Mouse (Mus musculus) intestine, embryonic 15.5 days (tissue): ENCODE results near the gene Vasp. TPM values are rescaled to one million over a fixed set of nuclear protein-coding genes. Genes with fewer than 3 reads are reported as not detected.
A peak's percentile ranks its signal among the peaks of the same experiment; 100 is the strongest.

Experiments
- ATAC-seq: fragments of 200-750 bp; cut with Nextera tagmentation; 2 replicates; pipeline ENCODE4 v1.8.0; 2017; ENCODE audit warnings: moderate TSS enrichment, moderate library complexity
- H3K27ac ChIP-seq: fragments of 300-500 bp; sonication (generic); 2 replicates; pipeline ENCODE4 v1.5.1; 2015; ENCODE audit warnings: mild to moderate bottlenecking, inconsistent platforms
- H3K27me3 ChIP-seq: fragments of 300-500 bp; sonication (generic); replicated peaks from 2 replicates; pipeline ENCODE4 v1.6.1; 2015; ENCODE audit warnings: inconsistent platforms
- H3K36me3 ChIP-seq: fragments of 300-500 bp; sonication (generic); 2 replicates; pipeline ENCODE4 v1.6.1; 2015; ENCODE audit warnings: inconsistent platforms
- H3K4me1 ChIP-seq: fragments of 300-500 bp; sonication (generic); replicated peaks from 2 replicates; pipeline ENCODE4 v1.6.1; 2015; ENCODE audit warnings: inconsistent platforms
- H3K4me2 ChIP-seq: fragments of 300-500 bp; sonication (generic); replicated peaks from 2 replicates; pipeline ENCODE4 v1.6.1; 2015; ENCODE audit warnings: mild to moderate bottlenecking, inconsistent platforms
- H3K4me3 ChIP-seq: fragments of 300-500 bp; sonication (generic); replicated peaks from 2 replicates; pipeline ENCODE4 v1.5.1; 2015; ENCODE audit warnings: inconsistent platforms
- H3K9ac ChIP-seq: fragments of 300-500 bp; sonication (generic); 2 replicates; pipeline ENCODE4 v1.6.1; 2015; ENCODE audit warnings: inconsistent platforms
- H3K9me3 ChIP-seq: fragments of 300-500 bp; sonication (generic); 2 replicates; pipeline ENCODE4 v1.6.1; 2016; ENCODE audit warnings: inconsistent platforms
- whole genome bisulfite sequencing: fragments of 180-500 bp; shearing (Covaris S2); methylation state at CpG from one replicate; pipeline ENCODE4 v1.1.7; 2015; 5-methylcytosine and 5-hydroxymethylcytosine counted together
- polyA plus RNA-seq: library from polyadenylated mRNA; unstranded; fragments of >200 nt; fragmentation: Nextera tagmentation; extraction: Ambion mirVana; gene quantifications from 2 replicates; pipeline ENCODE4 v1.2.1, GENCODE M21; 2015

Vasp gene
- polyA plus RNA-seq, 1 experiment from 2014 or later, result 114 TPM

DNA sequence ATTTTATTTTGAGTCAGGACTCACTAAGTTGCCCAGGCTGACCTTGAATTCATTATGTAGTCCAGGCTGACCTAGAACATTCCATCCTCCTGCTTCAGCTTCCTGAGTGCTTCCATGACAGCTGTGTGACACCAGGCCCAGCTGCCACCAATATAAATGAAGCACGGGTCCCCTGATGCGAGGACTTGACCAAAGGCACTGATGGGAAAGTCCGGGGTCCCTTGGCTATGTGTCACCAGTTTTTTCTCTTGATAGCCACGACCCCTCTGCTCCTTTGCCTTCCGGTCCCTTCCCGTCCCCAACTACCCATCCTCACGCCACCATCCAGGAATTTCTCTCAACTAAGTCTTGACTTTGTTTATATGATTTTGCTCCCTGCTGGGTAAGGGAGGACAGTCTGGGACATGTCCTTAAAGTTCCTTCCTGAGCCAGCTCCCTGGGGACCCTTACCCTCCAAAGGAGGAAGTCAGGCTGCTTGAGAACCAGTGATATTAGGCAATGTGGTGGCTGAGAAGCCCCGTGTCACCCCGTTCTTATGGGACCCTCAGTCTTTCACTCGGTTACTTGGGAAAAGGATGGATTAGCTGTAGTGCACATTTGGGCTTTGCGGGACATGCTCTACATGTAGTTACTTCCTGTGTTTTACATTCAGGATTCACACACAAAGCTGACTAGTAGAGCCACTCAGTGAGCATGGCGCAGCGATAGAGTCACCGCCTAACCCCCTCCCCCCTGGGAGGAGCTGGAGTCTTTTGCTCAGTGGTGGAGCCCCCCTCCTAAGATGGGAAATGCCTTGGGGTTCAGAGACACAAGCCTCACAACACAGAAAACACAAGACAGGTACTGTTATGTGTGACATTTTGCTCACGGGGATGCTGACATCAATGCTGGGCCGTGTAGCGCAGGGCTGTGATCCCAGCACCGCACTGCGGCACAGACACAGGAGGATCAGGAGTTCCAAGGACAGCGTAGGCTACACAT is 44.5 kb downstream of the Vasp start:
- Histone ChIP-seq H3K27ac (peak overlapping the region; percentile 99), H3K4me1 (peaks cover 25% of the 10 kb centered on the region), H3K9ac (peak overlapping the region; percentile 46), H3K9me3 (no peaks in the 10 kb centered on the region), H3K4me3 (peak overlapping the region; percentile 68), H3K27me3 (no peaks in the 10 kb centered on the region), H3K4me2 (peak overlapping the region; percentile 69), H3K36me3 (0 out of 2 replicates have a peak, but pooled peaks cover 4% of the 10 kb centered on the region)
- peak; percentile 27 for ATAC-seq
- 12% methylated on average over 20 of the region's 20 CpGs for WGBS

DNA sequence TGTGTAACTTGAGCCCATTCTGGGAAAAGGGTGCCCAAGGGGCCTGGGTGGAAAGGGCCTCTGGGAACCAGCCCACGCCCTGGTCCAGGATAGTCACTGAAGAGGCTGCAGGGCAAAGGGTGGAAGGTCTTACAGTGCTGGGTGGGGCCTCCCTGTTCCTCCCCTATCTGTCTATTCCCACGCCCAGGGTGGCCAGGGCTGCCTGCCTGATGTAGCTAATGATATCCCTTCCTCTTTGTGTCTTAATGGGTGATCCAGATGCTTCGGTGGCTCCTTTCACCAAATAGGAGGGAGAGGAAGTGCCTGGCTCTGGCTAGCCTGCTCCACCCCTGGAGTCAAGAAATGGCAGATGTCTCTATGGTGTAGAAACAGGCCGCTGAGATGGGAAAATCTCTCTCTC is 46.7 kb downstream of the Vasp start:
- no peak overlapping the region for H3K4me3 ChIP-seq
- H3K27ac ChIP-seq, result no peak overlapping the region
- H3K36me3 ChIP-seq, result 0 out of 2 replicates have a peak, but pooled peaks cover 4% of the 10 kb centered on the region
- peaks cover 17% of the 10 kb centered on the region for H3K4me1 ChIP-seq
- ATAC-seq, result no peak
- no peak overlapping the region for H3K9ac ChIP-seq
- 77% methylated on average over 4 of the region's 4 CpGs for WGBS
- H3K4me2 ChIP-seq, result no peak overlapping the region
- H3K9me3 ChIP-seq, result no peaks in the 10 kb centered on the region
- no peaks in the 10 kb centered on the region for H3K27me3 ChIP-seq

DNA sequence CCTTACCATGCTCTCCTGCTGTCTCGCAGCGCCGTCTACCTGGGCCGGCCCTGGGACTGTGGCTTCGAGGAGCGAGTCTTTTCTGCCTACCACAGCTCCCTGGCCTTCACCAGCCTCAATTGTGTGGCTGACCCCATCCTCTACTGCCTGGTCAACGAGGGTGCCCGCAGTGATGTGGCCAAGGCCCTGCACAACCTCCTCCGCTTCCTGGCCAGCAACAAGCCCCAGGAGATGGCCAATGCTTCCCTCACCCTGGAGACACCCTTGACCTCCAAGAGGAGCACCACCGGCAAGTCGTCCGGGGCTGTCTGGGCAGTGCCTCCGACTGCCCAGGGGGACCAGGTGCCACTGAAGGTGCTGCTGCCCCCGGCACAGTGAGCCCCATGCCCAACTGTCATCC is 48.7 kb downstream of the Vasp start:
- H3K36me3 ChIP-seq, result 0 out of 2 replicates have a peak, but pooled peaks cover 4% of the 10 kb centered on the region
- H3K4me3 ChIP-seq, result no peak overlapping the region
- H3K4me1 ChIP-seq, result peaks cover 10% of the 10 kb centered on the region
- WGBS, result 88% methylated on average over 14 of the region's 14 CpGs
- H3K27ac ChIP-seq, result no peak overlapping the region
- H3K9me3 ChIP-seq, result no peaks in the 10 kb centered on the region
- no peak overlapping the region for H3K9ac ChIP-seq
- no peaks in the 10 kb centered on the region for H3K27me3 ChIP-seq
- H3K4me2 ChIP-seq, result no peak overlapping the region
- no peak for ATAC-seq

DNA sequence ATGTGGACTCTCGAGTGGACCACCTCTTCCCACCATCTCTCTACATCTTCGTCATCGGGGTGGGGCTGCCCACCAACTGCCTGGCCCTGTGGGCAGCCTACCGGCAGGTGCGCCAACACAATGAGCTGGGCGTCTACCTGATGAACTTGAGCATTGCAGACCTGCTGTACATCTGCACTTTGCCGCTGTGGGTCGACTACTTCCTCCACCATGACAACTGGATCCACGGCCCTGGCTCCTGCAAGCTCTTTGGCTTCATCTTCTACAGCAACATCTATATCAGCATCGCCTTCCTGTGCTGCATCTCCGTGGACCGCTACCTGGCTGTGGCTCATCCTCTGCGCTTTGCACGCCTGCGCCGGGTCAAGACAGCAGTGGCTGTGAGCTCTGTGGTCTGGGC is 49.4 kb downstream of the Vasp start:
- Histone ChIP-seq H3K27ac (no peak overlapping the region), H3K4me2 (no peak overlapping the region), H3K9me3 (no peaks in the 10 kb centered on the region), H3K4me3 (no peak overlapping the region), H3K9ac (no peak overlapping the region), H3K27me3 (no peaks in the 10 kb centered on the region), H3K36me3 (0 out of 2 replicates have a peak, but pooled peaks cover 4% of the 10 kb centered on the region), H3K4me1 (peaks cover 9% of the 10 kb centered on the region)
- WGBS, result 92% methylated on average over 16 of the region's 16 CpGs
- no peak for ATAC-seq

DNA sequence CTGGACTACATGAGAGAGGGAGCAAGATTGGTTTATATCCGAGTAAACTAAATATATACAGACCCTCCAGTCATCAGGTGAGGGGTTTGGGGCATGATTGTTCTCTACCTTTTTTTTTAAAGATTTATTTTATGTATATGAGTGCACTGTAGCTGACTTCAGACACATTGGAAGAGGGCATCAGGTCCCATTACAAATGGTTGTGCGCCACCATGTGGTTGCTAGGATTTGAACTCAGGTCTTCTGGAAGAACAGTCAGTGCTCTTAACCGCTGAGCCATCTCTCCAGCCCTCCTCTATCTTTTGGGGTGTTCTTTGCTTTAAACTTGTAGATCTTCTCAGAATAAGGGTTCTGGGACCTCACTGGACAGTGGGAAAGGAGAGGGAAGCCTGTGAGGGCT is 51.6 kb downstream of the Vasp start:
- H3K9ac ChIP-seq, result no peak overlapping the region
- H3K27ac ChIP-seq, result no peak overlapping the region
- no peak overlapping the region for H3K4me2 ChIP-seq
- no peaks in the 10 kb centered on the region for H3K27me3 ChIP-seq
- no peaks in the 10 kb centered on the region for H3K36me3 ChIP-seq
- H3K9me3 ChIP-seq, result no peaks in the 10 kb centered on the region
- H3K4me3 ChIP-seq, result no peak overlapping the region
- 60% methylated on average over 3 of the region's 3 CpGs for WGBS
- ATAC-seq, result no peak
- H3K4me1 ChIP-seq, result peaks cover 3% of the 10 kb centered on the region; the same call in 1 of the 2 replicates

DNA sequence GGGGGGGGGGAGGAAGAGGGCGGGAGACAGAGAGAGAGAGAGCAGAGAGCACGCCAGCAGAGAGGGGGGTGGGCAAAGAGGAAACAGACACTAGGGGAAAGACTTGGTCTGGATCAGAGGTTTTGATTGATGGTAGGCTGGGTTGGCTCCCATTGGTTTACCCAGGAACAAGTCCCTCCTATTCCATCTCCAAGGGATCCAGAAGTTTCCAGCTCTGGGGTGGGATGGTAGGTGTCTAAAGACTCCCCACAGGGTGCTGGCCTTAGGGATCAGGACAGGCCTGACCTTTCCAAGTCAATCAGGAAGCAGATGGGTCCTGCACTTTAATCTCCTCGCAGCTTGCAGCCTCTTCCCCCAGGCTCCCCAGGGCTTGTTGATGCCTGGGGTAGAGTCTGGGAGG is 53.7 kb downstream of the Vasp start:
- no peak overlapping the region for H3K27ac ChIP-seq
- H3K36me3 ChIP-seq, result no peaks in the 10 kb centered on the region
- no peak overlapping the region for H3K9ac ChIP-seq
- H3K27me3 ChIP-seq, result no peaks in the 10 kb centered on the region
- no peak overlapping the region for H3K4me3 ChIP-seq
- H3K4me1 ChIP-seq, result no peaks in the 10 kb centered on the region
- ATAC-seq, result no peak; the same call in 1 of the 2 replicates
- no peaks in the 10 kb centered on the region for H3K9me3 ChIP-seq
- 5% methylated on average over 3 of the region's 3 CpGs for WGBS
- H3K4me2 ChIP-seq, result no peak overlapping the region

DNA sequence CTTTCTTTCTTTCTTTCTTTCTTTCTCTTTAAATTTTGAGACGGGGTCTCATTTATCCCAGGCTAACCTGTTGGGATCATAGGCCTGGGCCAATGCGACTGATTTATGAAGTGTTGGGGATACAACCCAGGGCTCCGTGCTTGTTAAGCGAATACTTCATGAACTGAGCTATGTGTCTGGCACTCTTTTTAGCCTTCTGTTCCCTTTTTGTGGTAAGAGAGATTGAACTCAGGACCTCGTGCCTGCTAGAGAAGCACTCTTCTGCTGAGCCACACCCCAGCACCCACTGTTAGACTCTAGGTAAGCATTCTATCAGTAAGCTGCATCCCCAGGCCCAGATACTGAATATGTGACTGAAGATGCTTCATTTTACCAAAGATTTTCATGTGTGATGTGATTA is 54.1 kb downstream of the Vasp start:
- WGBS, result 53% methylated on average over 5 of the region's 5 CpGs
- Histone ChIP-seq H3K36me3 (no peaks in the 10 kb centered on the region), H3K9me3 (no peaks in the 10 kb centered on the region), H3K4me2 (no peak overlapping the region), H3K27me3 (no peaks in the 10 kb centered on the region), H3K27ac (no peak overlapping the region), H3K4me3 (no peak overlapping the region), H3K4me1 (peaks cover under 1% of the 10 kb centered on the region; the same call in 1 of the 2 replicates), H3K9ac (no peak overlapping the region)
- no peak for ATAC-seq

DNA sequence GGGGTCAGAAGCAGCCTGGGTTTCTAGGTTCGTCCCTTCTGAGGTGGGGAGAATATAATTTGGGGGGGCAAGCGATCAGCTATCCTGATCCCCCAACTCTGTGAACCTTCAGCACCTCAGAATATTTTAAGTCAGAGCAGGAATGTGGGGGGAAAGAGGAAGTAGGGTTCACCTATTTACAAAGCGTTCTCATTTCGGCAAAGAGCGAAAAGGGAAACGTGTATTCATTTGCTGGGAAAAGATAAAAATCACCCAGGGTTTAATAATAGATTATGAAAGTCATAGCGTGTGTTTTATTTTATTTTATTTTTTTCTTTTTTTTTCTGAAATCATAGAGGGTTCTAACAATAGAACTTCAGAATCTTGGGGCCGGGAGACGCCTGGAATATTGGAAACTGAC is 56.7 kb downstream of the Vasp start:
- H3K4me3 ChIP-seq, result no peak overlapping the region
- 63% methylated on average over 9 of the region's 9 CpGs for WGBS
- H3K9ac ChIP-seq, result no peak overlapping the region
- no peak overlapping the region for H3K27ac ChIP-seq
- peaks cover 7% of the 10 kb centered on the region; the same call in 1 of the 2 replicates for H3K4me1 ChIP-seq
- no peaks in the 10 kb centered on the region for H3K36me3 ChIP-seq
- no peaks in the 10 kb centered on the region for H3K9me3 ChIP-seq
- ATAC-seq, result no peak
- H3K4me2 ChIP-seq, result no peak overlapping the region
- no peaks in the 10 kb centered on the region for H3K27me3 ChIP-seq

DNA sequence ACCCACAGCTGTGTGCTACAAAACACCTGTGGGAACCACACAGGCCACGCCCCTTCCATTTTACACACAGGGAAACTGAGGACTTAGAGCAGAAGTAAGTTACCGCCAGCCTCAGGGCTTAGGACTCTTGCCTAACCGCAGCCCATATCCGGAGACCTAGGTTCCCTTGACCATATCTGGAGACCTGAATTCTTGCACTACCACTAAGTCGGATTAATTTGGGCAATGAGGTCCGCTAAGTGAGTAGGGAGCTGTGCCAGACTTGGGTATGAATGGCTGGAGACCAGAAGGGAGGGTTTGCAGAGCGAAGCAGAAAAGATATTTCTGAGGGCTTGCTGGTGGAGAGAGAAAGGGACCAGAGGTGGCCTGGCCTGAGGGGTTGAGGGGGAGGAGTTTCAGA is 57.2 kb downstream of the Vasp start:
- no peak overlapping the region for H3K4me2 ChIP-seq
- no peak for ATAC-seq
- H3K4me1 ChIP-seq, result peaks cover 7% of the 10 kb centered on the region; the same call in 1 of the 2 replicates
- H3K36me3 ChIP-seq, result no peaks in the 10 kb centered on the region
- H3K9me3 ChIP-seq, result no peaks in the 10 kb centered on the region
- H3K4me3 ChIP-seq, result no peak overlapping the region
- H3K27ac ChIP-seq, result no peak overlapping the region
- no peaks in the 10 kb centered on the region for H3K27me3 ChIP-seq
- no peak overlapping the region for H3K9ac ChIP-seq
- 63% methylated on average over 7 of the region's 7 CpGs for WGBS

DNA sequence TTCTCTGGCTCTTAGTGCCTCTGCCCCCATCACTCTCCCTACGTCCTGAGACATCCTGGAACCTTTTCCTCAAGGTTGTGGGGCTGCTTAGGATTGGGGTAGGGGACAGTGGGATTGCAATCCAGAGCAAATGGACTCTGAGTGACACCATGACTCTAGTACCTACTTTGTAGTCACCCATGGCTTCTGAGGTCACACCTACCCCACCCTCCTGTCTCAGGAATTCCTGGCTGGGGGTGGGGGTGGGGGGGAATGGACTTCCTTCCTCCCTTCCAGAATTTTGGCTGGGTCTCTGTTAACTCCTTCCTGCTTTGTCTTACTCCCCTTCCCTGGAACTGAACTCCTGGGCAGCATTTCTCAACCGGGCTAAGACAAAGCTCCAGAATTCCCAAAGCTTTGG is 58.2 kb downstream of the Vasp start:
- Histone ChIP-seq H3K36me3 (no peaks in the 10 kb centered on the region), H3K9ac (no peak overlapping the region), H3K4me1 (peaks cover 7% of the 10 kb centered on the region; the same call in 1 of the 2 replicates), H3K27me3 (no peaks in the 10 kb centered on the region), H3K4me3 (no peak overlapping the region), H3K4me2 (peak overlapping the region; percentile 92; the same call in 1 of the 2 replicates), H3K27ac (no peak overlapping the region), H3K9me3 (no peaks in the 10 kb centered on the region)
- ATAC-seq, result no peak
- 71% methylated on average over 2 of the region's 2 CpGs for WGBS

DNA sequence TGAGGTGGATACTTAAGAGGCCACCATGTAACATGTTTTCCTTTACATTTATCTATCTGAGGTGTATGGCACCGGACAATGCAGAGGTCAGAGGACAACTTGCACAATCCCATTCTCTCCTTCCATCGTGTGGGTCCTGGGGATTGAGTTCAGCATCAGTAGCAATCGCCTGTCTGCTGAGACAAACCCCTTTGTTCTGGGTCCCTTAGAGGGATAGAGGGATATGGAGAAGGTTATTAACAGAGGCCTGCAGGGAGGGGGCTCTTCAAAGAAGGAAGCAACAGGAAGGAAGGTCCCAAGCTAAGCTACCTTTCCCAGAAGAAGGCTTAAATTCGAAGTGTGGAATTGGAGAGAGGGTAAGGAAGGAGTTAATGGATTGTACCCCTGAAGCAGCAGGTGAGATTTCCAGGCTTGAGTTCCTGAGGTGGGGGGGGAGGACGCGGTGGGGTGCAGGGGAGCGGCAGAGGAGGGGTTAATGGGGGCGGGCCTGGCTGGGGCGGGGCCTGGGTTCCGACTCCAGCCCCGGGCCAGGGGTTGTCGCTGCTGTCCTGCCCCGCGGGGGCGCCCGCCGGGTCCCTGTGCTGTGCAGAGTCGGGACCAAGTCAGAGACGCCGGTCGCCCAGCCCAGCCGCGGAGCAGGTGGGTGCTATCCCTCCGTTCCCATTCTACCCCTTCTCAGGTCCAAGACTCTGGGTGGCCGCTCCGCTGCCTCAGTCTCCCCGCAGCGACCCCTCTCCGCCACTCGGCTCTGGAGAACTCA is 59.4 kb downstream of the Vasp start, which contains the start of gene Gpr4:
Gpr4 (plus strand) TSS at position 543 of the 760 bp plus-strand sequence.
- peak within 1 kb of the TSS; percentile 92 for H3K4me2 ChIP-seq
- no peaks in the 10 kb centered on the region for H3K9me3 ChIP-seq
- H3K9ac ChIP-seq, result peak within 1 kb of the TSS; percentile 44
- WGBS, result 2% methylated on average over 30 of the region's 30 CpGs
- H3K27ac ChIP-seq, result no peak within 1 kb of the TSS
- H3K4me1 ChIP-seq, result peaks cover 7% of the 10 kb centered on the region
- peak within 1 kb of the TSS; percentile 45 for H3K4me3 ChIP-seq
- no peaks in the 10 kb centered on the region for H3K27me3 ChIP-seq
- no peaks in the 10 kb centered on the region for H3K36me3 ChIP-seq
- ATAC-seq, result peak; percentile 81

DNA sequence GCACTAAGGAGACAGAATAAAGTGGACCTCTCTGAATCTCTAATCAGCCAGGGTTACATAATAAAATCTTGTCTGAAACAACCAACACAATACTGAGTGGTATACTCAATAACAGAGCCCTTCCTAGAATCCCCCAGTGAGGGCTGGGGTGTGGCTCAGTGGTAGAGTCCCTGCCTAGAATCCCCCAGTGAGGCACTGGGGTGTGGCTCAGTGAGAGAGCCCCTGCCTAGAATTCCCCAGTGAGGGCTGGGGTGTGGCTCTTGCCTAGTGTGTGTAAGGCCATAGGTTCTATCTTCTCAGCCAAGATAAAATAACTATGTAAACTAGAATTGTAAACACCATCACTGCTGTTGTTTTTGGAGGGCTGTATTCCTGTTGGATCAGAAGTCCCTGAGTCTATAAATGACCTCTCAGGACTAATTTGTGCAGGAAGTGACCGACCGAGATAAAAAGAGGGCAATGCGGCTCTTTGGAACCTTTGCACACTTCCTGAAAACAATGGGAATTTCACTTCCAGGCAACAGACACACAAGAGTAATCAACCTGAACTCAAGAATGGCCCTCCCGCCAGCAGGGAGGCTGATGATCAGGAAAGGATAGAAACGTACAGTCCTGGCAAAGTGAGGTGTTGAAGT is 60.5 kb downstream of the Vasp start:
- peaks cover 7% of the 10 kb centered on the region for H3K4me1 ChIP-seq
- H3K9me3 ChIP-seq, result no peaks in the 10 kb centered on the region
- no peaks in the 10 kb centered on the region for H3K36me3 ChIP-seq
- H3K27me3 ChIP-seq, result no peaks in the 10 kb centered on the region
- WGBS, result 61% methylated on average over 5 of the region's 5 CpGs
- H3K4me2 ChIP-seq, result no peak overlapping the region
- no peak overlapping the region for H3K9ac ChIP-seq
- ATAC-seq, result no peak
- no peak overlapping the region for H3K4me3 ChIP-seq
- H3K27ac ChIP-seq, result no peak overlapping the region
